Mouse (Mus musculus) lung, embryonic 16.5 days (tissue): ENCODE results near the gene Plcb2. TPM values are rescaled to one million over a fixed set of nuclear protein-coding genes. Genes with fewer than 3 reads are reported as not detected.
A peak's percentile ranks its signal among the peaks of the same experiment; 100 is the strongest.

ENCODE experiments used
- ATAC-seq: fragments of 200-750 bp; cut with Nextera tagmentation; 2 replicates; pipeline ENCODE4 v1.8.0; 2017; ENCODE audit warnings: low read depth, mild to moderate bottlenecking, moderate library complexity
- H3K27ac ChIP-seq: fragments of 300-500 bp; sonication (generic); 2 replicates; pipeline ENCODE4 v1.5.1; 2014; ENCODE audit warnings: mild to moderate bottlenecking, control low read depth, low read length
- H3K27me3 ChIP-seq: fragments of 300-500 bp; sonication (generic); 2 replicates; pipeline ENCODE4 v1.6.1; 2014; ENCODE audit warnings: low read depth, low read length, mixed read lengths; ENCODE audit not compliant: control insufficient read depth, insufficient read depth
- H3K36me3 ChIP-seq: fragments of 300-500 bp; sonication (generic); 2 replicates; pipeline ENCODE4 v1.6.1; 2014; ENCODE audit warnings: low read length; ENCODE audit not compliant: control insufficient read depth, insufficient read depth
- H3K4me1 ChIP-seq: fragments of 300-500 bp; sonication (generic); replicated peaks from 2 replicates; pipeline ENCODE4 v1.6.1; 2014; ENCODE audit warnings: low read length, mixed read lengths; ENCODE audit not compliant: control insufficient read depth, insufficient read depth
- H3K4me2 ChIP-seq: fragments of 300-500 bp; sonication (generic); 2 replicates; pipeline ENCODE4 v1.6.1; 2014; ENCODE audit warnings: low read depth, low read length, control low read depth
- H3K4me3 ChIP-seq: fragments of 300-500 bp; sonication (generic); 2 replicates; pipeline ENCODE4 v1.5.1; 2014; ENCODE audit warnings: mild to moderate bottlenecking, low read length, control low read depth
- H3K9ac ChIP-seq: fragments of 300-500 bp; sonication (generic); 2 replicates; pipeline ENCODE4 v1.6.1; 2014; ENCODE audit warnings: low read length, control low read depth
- H3K9me3 ChIP-seq: fragments of 300-500 bp; sonication (generic); 2 replicates; pipeline ENCODE4 v1.6.1; 2016; ENCODE audit warnings: low read length; ENCODE audit not compliant: control insufficient read depth
- WGBS: fragments of 180-500 bp; shearing (Covaris S2); extraction: QIAGEN DNeasy Blood & Tissue Kit; methylation state at CpG from one replicate; pipeline ENCODE4 v1.1.7; 2014; 5-methylcytosine and 5-hydroxymethylcytosine counted together
- polyA plus RNA-seq: library from polyadenylated mRNA; unstranded; fragments of >200 nt; fragmentation: Nextera tagmentation; extraction: Ambion mirVana; gene quantifications from 2 replicates; pipeline ENCODE4 v1.2.1, GENCODE M21; 2015

Plcb2 gene
- polyA plus RNA-seq, 1 experiment from 2014 or later = 1.6 TPM

DNA sequence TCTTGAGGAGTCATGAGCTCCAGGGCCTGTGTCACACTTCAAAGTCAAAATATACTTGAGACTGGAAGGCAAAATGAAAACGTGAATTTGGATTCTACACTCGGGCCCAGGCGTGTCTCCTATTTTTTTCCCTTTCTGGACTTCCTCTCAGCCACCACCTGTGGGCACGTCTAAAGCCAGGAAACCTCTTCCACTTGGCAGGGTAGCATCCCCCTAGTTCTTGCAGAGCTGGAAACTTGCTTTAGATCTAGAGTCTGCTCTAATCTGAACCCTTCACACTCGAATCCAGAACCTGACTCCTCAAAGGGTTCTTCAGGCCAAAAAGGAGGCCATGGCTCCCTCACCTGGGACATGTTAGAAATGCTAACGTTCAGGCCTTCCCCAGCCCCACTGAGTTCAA is 27.2 kb upstream of the Plcb2 start:
- no peak overlapping the region for H3K9ac ChIP-seq
- WGBS = 73% methylated on average over 6 of the region's 6 CpGs
- no peaks in the 10 kb centered on the region for H3K36me3 ChIP-seq
- ATAC-seq = no peak
- H3K27me3 ChIP-seq = no peaks in the 10 kb centered on the region
- H3K4me1 ChIP-seq = peaks cover 9% of the 10 kb centered on the region
- H3K4me3 ChIP-seq = no peak overlapping the region
- no peaks in the 10 kb centered on the region for H3K9me3 ChIP-seq
- no peak overlapping the region for H3K27ac ChIP-seq
- H3K4me2 ChIP-seq = no peak overlapping the region

GRCm38 (mm10) chr2:118754143-118754542 is 25.9 kb upstream of the Plcb2 start:
- 79% methylated on average over 5 of the region's 5 CpGs for WGBS
- Histone ChIP-seq H3K4me1 (peaks cover 13% of the 10 kb centered on the region; the same call in 1 of the 2 replicates), H3K9ac (no peak overlapping the region), H3K9me3 (no peaks in the 10 kb centered on the region), H3K27ac (no peak overlapping the region), H3K27me3 (no peaks in the 10 kb centered on the region), H3K36me3 (no peaks in the 10 kb centered on the region), H3K4me2 (no peak overlapping the region), H3K4me3 (no peak overlapping the region)
- ATAC-seq = no peak

DNA sequence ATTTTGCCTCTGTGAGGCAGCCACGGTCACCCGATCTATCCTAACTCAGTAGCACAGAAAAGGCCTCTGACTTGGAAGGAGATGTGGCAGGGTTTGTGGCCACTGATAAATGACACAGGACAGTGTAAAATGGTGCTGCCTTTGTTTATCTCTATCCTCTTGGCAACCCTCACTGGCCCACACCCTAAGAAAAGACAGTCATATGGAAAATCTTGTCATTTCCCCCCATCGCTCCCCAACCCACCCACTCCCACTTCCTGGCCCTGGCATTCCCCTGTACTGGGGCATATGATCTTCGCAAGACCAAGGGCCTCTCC is 24.5 kb upstream of the Plcb2 start:
- Histone ChIP-seq H3K9ac (no peak overlapping the region), H3K4me2 (no peak overlapping the region), H3K4me1 (peaks cover 17% of the 10 kb centered on the region), H3K9me3 (no peaks in the 10 kb centered on the region), H3K27ac (no peak overlapping the region), H3K27me3 (no peaks in the 10 kb centered on the region), H3K36me3 (no peaks in the 10 kb centered on the region), H3K4me3 (no peak overlapping the region)
- 54% methylated on average over 3 of the region's 4 CpGs for WGBS
- ATAC-seq = no peak

GRCm38 (mm10) chr2:118751896-118752791 is 23.9 kb upstream of the Plcb2 start:
- no peaks in the 10 kb centered on the region for H3K9me3 ChIP-seq
- no peaks in the 10 kb centered on the region for H3K27me3 ChIP-seq
- H3K9ac ChIP-seq = no peak overlapping the region
- H3K27ac ChIP-seq = no peak overlapping the region
- ATAC-seq = no peak
- no peaks in the 10 kb centered on the region for H3K36me3 ChIP-seq
- H3K4me3 ChIP-seq = no peak overlapping the region
- peaks cover 23% of the 10 kb centered on the region for H3K4me1 ChIP-seq
- no peak overlapping the region for H3K4me2 ChIP-seq
- 62% methylated on average over 16 of the region's 16 CpGs for WGBS

DNA sequence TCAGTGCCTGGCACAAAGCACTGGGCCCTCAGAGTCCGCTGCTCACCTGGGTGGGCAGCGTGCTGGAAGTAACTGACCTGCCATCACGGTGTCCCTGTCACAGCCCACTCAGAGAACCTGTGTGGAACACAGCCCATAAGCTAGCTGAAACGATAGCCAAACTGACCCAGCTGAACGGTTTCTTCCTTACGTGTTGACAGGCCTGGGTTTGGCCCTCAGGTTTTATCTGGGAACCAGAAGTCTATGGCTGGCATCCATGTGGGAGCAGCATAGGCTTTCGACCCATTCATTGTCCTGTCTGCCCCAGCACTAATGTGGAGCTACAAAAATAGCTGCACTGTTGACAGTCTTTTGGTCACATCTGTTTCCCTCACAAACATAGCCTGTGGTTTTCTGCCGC is 22.2 kb upstream of the Plcb2 start:
- no peak for ATAC-seq
- WGBS = 70% methylated on average over 8 of the region's 8 CpGs
- Histone ChIP-seq H3K27me3 (no peaks in the 10 kb centered on the region), H3K9me3 (no peaks in the 10 kb centered on the region), H3K4me2 (no peak overlapping the region), H3K9ac (no peak overlapping the region), H3K36me3 (no peaks in the 10 kb centered on the region), H3K4me3 (no peak overlapping the region), H3K4me1 (peaks cover 26% of the 10 kb centered on the region), H3K27ac (no peak overlapping the region)

DNA sequence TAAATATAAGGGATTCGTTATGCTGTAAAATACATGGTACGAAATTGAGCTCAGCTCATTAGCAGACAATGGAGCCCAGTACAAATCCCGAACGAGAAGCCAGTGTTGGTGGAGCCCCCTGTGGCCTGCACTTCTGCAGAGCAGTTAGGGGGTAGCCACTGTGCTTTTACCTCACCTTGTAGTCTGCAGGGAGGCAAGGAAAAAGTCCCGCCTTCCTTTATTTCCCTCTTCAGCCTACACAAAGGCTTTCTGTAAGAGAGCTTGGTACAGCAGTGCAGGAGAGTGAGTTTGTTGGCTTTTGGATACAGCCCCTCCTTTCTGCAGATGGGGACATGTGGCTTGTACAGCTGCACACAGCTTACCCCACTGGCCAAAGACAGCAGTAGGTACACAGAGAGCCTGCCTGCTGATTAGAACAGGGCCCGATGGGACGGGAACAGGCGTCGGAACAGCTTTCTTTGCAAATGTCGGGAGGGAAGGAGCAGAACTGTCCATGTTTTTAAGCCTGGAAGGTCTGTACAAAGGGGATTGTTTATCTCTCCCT is 21.2 kb upstream of the Plcb2 start:
- 51% methylated on average over 10 of the region's 10 CpGs for WGBS
- H3K4me3 ChIP-seq = no peak overlapping the region
- H3K27me3 ChIP-seq = peaks cover 5% of the 10 kb centered on the region
- H3K9ac ChIP-seq = no peak overlapping the region
- peaks cover 34% of the 10 kb centered on the region for H3K4me1 ChIP-seq
- no peak overlapping the region for H3K4me2 ChIP-seq
- no peak overlapping the region for H3K27ac ChIP-seq
- no peaks in the 10 kb centered on the region for H3K36me3 ChIP-seq
- H3K9me3 ChIP-seq = no peaks in the 10 kb centered on the region
- ATAC-seq = no peak

- WGBS = 17% methylated on average over 10 of the region's 10 CpGs
- Histone ChIP-seq H3K4me1 (peaks cover 31% of the 10 kb centered on the region), H3K27me3 (peaks cover 6% of the 10 kb centered on the region), H3K27ac (peak overlapping the region; percentile 32; the same call in 1 of the 2 replicates), H3K9me3 (no peaks in the 10 kb centered on the region), H3K9ac (peak overlapping the region; percentile 25), H3K4me3 (peak overlapping the region; percentile 82), H3K4me2 (peak overlapping the region; percentile 77), H3K36me3 (no peaks in the 10 kb centered on the region)
- ATAC-seq = no peak
These were observed 19.2 kb upstream of the Plcb2 start for GRCm38 (mm10) chr2:118747301-118747960.

GRCm38 (mm10) chr2:118745915-118746901 is 18.0 kb upstream of the Plcb2 start:
- Histone ChIP-seq H3K36me3 (no peaks in the 10 kb centered on the region), H3K27me3 (peaks cover 6% of the 10 kb centered on the region), H3K4me2 (peak overlapping the region; percentile 77), H3K4me1 (peaks cover 31% of the 10 kb centered on the region), H3K9me3 (no peaks in the 10 kb centered on the region), H3K27ac (peak overlapping the region; percentile 40), H3K4me3 (peak overlapping the region; percentile 82), H3K9ac (peak overlapping the region; percentile 84)
- under 1% methylated on average over 76 of the region's 113 CpGs for WGBS
- ATAC-seq = peak; percentile 45
